Mouse (Mus musculus) MEL (cell line): ENCODE measurements around the gene Txndc8. TPM values are rescaled to one million over a fixed set of nuclear protein-coding genes. Genes with fewer than 3 reads are reported as not detected.

ENCODE experiments used
- DNase-seq: peaks from one replicate; pipeline ENCODE4 v3.0.0; 2011; ENCODE audit warnings: low read depth, low spot score
- H3K27ac ChIP-seq: 2 replicates; pipeline ENCODE4 v1.5.1; 2012; ENCODE audit warnings: low read depth, mild to moderate bottlenecking, control low read depth, low read length, moderate library complexity; ENCODE audit not compliant: control insufficient read depth
- H3K27me3 ChIP-seq, 2 experiments: fragments of 150-350 bp in 1 of 2; sonication (generic) in 1 of 2; 2 replicates each; pipeline ENCODE4 v1.6.1; 2012; ENCODE audit warnings: low read length in 2 of 2, mild to moderate bottlenecking in 2 of 2, improper control_type of control experiment in 1 of 2, moderate library complexity in 1 of 2; ENCODE audit not compliant: insufficient read depth in 2 of 2, control insufficient read depth in 1 of 2
- H3K36me3 ChIP-seq, 2 experiments: 2 replicates each; pipeline ENCODE4 v1.6.1; 2012 to 2014; ENCODE audit warnings: low read length in 2 of 2, improper control_type of control experiment in 1 of 2, inconsistent platforms in 1 of 2, mild to moderate bottlenecking in 1 of 2; ENCODE audit not compliant: insufficient read depth in 2 of 2, control insufficient read depth in 1 of 2
- H3K4me1 ChIP-seq, 2 experiments: fragments of 150-350 bp in 1 of 2; sonication (generic) in 1 of 2; 2 replicates each; pipeline ENCODE4 v1.6.1; 2012; ENCODE audit warnings: low read length in 2 of 2, improper control_type of control experiment in 1 of 2, mild to moderate bottlenecking in 1 of 2; ENCODE audit not compliant: insufficient read depth in 2 of 2, control insufficient read depth in 1 of 2
- H3K4me3 ChIP-seq, 2 experiments: fragments of 150-350 bp in 1 of 2; sonication (generic) in 1 of 2; 2 replicates each; pipeline ENCODE4 v1.5.1; 2012; ENCODE audit warnings: low read depth in 2 of 2, low read length in 2 of 2, mild to moderate bottlenecking in 2 of 2, moderate library complexity in 2 of 2, control low read depth in 1 of 2, improper control_type of control experiment in 1 of 2; ENCODE audit not compliant: control insufficient read depth in 1 of 2, insufficient read depth in 1 of 2
- H3K79me2 ChIP-seq: 2 replicates; pipeline ENCODE4 v1.6.1; 2012; ENCODE audit warnings: mild to moderate bottlenecking, low read length, moderate library complexity; ENCODE audit not compliant: control insufficient read depth, poor library complexity, insufficient read depth
- H3K9ac ChIP-seq: 2 replicates; pipeline ENCODE4 v1.6.1; 2012; ENCODE audit warnings: low read depth, mild to moderate bottlenecking, control low read depth, low read length, moderate library complexity; ENCODE audit not compliant: control insufficient read depth, poor library complexity, severe bottlenecking
- H3K9me3 ChIP-seq: fragments of 150-350 bp; sonication (generic); replicated peaks from 2 replicates; pipeline ENCODE4 v1.6.1; 2012; ENCODE audit warnings: mild to moderate bottlenecking, low read length, improper control_type of control experiment, moderate library complexity; ENCODE audit not compliant: insufficient read depth
- BHLHE40 ChIP-seq: IDR thresholded peaks from 2 replicates; pipeline ENCODE4 v1.6.1; 2012; ENCODE audit warnings: low read depth, mild to moderate bottlenecking, inconsistent platforms, low read length, improper control_type of control experiment, borderline replicate concordance
- CTCF ChIP-seq, 3 experiments: IDR thresholded peaks in 2 of 3; conservative IDR thresholded peaks in 1 of 3; 2 replicates each; pipeline ENCODE4 v1.5.1; 2011 to 2012; ENCODE audit warnings: low read length in 3 of 3, low read depth in 2 of 3, mild to moderate bottlenecking in 2 of 3, improper control_type of control experiment in 1 of 3, inconsistent platforms in 1 of 3, mixed read lengths in 1 of 3, moderate library complexity in 1 of 3; ENCODE audit not compliant: control insufficient read depth in 1 of 3, insufficient read depth in 1 of 3, poor library complexity in 1 of 3, severe bottlenecking in 1 of 3
- E2F4 ChIP-seq: IDR thresholded peaks from 2 replicates; pipeline ENCODE4 v1.6.1; 2011; ENCODE audit warnings: low read depth, low read length, improper control_type of control experiment, borderline replicate concordance
- ELF1 ChIP-seq: IDR thresholded peaks from 2 replicates; pipeline ENCODE4 v1.6.1; 2014; ENCODE audit warnings: low read depth, mild to moderate bottlenecking, inconsistent platforms, low read length, improper control_type of control experiment, moderate library complexity
- EP300 ChIP-seq, 2 experiments: IDR thresholded peaks; 2 replicates each; pipeline ENCODE4 v1.6.1; 2011; ENCODE audit warnings: improper control_type of control experiment in 2 of 2, low read length in 2 of 2, low read depth in 1 of 2, mild to moderate bottlenecking in 1 of 2
- ETS1 ChIP-seq: IDR thresholded peaks from 2 replicates; pipeline ENCODE4 v1.6.1; 2012; ENCODE audit warnings: low read depth, mild to moderate bottlenecking, inconsistent platforms, low read length, improper control_type of control experiment, moderate library complexity
- GABPA ChIP-seq: IDR thresholded peaks from 2 replicates; pipeline ENCODE4 v1.6.1; 2012; ENCODE audit warnings: low read depth, mild to moderate bottlenecking, inconsistent platforms, low read length, improper control_type of control experiment, moderate library complexity
- KAT2A ChIP-seq: conservative IDR thresholded peaks from 2 replicates; pipeline ENCODE4 v1.6.1; 2012; ENCODE audit warnings: low read depth, low read length, improper control_type of control experiment, inconsistent platforms
- MAFK ChIP-seq: IDR thresholded peaks from 2 replicates; pipeline ENCODE4 v1.6.1; 2011; ENCODE audit warnings: low read depth, mild to moderate bottlenecking, low read length, improper control_type of control experiment, borderline replicate concordance
- MAZ ChIP-seq: IDR thresholded peaks from 2 replicates; pipeline ENCODE4 v1.6.1; 2012; ENCODE audit warnings: low read depth, mild to moderate bottlenecking, inconsistent platforms, low read length, improper control_type of control experiment
- MYB ChIP-seq: IDR thresholded peaks from 2 replicates; pipeline ENCODE4 v1.6.1; 2011; ENCODE audit warnings: mild to moderate bottlenecking, low read depth, low read length, improper control_type of control experiment
- POLR2AphosphoS5 ChIP-seq: IDR thresholded peaks from 2 replicates; pipeline ENCODE4 v1.6.1; 2012; ENCODE audit warnings: low read depth, borderline replicate concordance, mild to moderate bottlenecking, inconsistent platforms, low read length, moderate library complexity, mixed read lengths
- RAD21 ChIP-seq: IDR thresholded peaks from 2 replicates; pipeline ENCODE4 v1.6.1; 2011; ENCODE audit warnings: mild to moderate bottlenecking, low read depth, low read length, improper control_type of control experiment
- RCOR1 ChIP-seq: IDR thresholded peaks from 2 replicates; pipeline ENCODE4 v1.6.1; 2012; ENCODE audit warnings: low read depth, mild to moderate bottlenecking, inconsistent platforms, low read length, improper control_type of control experiment
- SIN3A ChIP-seq: IDR thresholded peaks from 2 replicates; pipeline ENCODE4 v1.6.1; 2012; ENCODE audit warnings: low read length, improper control_type of control experiment, inconsistent platforms
- TBP ChIP-seq: IDR thresholded peaks from 2 replicates; pipeline ENCODE4 v1.8.0; 2011; ENCODE audit warnings: low read depth, low read length, improper control_type of control experiment
- TCF12 ChIP-seq: IDR thresholded peaks from 2 replicates; pipeline ENCODE4 v1.6.1; 2014; ENCODE audit warnings: low read depth, mild to moderate bottlenecking, inconsistent platforms, low read length, improper control_type of control experiment, moderate library complexity
- UBTF ChIP-seq: IDR thresholded peaks from 2 replicates; pipeline ENCODE4 v1.6.1; 2012; ENCODE audit warnings: low read depth, mild to moderate bottlenecking, inconsistent platforms, low read length, improper control_type of control experiment, moderate library complexity, borderline replicate concordance; ENCODE audit not compliant: insufficient read depth
- USF1 ChIP-seq: IDR thresholded peaks from 2 replicates; pipeline ENCODE4 v1.6.1; 2014; ENCODE audit warnings: low read depth, mild to moderate bottlenecking, inconsistent platforms, low read length, improper control_type of control experiment, moderate library complexity
- ZC3H11A ChIP-seq: IDR thresholded peaks from 2 replicates; pipeline ENCODE4 v1.6.1; 2012; ENCODE audit warnings: low read depth, mild to moderate bottlenecking, inconsistent platforms, low read length, improper control_type of control experiment
- ZMIZ1 ChIP-seq: IDR thresholded peaks from 2 replicates; pipeline ENCODE4 v1.6.1; 2012; ENCODE audit warnings: low read depth, mild to moderate bottlenecking, inconsistent platforms, low read length, improper control_type of control experiment, moderate library complexity
- ZNF384 ChIP-seq: IDR thresholded peaks from 2 replicates; pipeline ENCODE4 v1.6.1; 2012; ENCODE audit warnings: low read depth, mild to moderate bottlenecking, inconsistent platforms, low read length, improper control_type of control experiment
- polyA plus RNA-seq, 2 experiments: library from polyadenylated mRNA; stranded (reverse) in 1 of 2; unstranded in 1 of 2; fragments of >175 nt in 1 of 2; fragments of >200 nt in 1 of 2; gene quantifications; 2 replicates each; pipeline versions ENCODE4 v1.2.1 to v1.2.4; 2012; ENCODE audit warnings: low replicate concordance in 2 of 2, low read depth in 1 of 2; ENCODE audit not compliant: insufficient read length in 2 of 2, insufficient read depth in 1 of 2, missing spikeins in 1 of 2
- total RNA-seq: library from RNA; depleted of rRNA; stranded (reverse); fragments of 300-350 nt; gene quantifications from 2 replicates; pipeline ENCODE4 v1.2.3, GENCODE M21; 2012

Gene Txndc8
- total and polyA plus RNA-seq, 3 experiments: not detected

- peaks cover 21 to 30% of the 10 kb centered on the region in 2 experiments for H3K36me3 ChIP-seq
- no peak for DNase-seq
- peaks cover 55% of the 10 kb centered on the region for H3K79me2 ChIP-seq
- peaks cover 3 to 7% of the 10 kb centered on the region in 2 experiments for H3K4me1 ChIP-seq
- no peak overlapping the region for H3K9ac ChIP-seq
- no peak overlapping the region for H3K27ac ChIP-seq
- TF ChIP-seq ZC3H11A (no peak), GABPA (no peak), MAZ (no peak), ETS1 (no peak), ELF1 (no peak), MAFK (no peak), RAD21 (no peak), UBTF (no peak), E2F4 (no peak)
- TF ChIP-seq, all 39 proteins: peak for 0
- H3K9me3 ChIP-seq: no peaks in the 10 kb centered on the region
- H3K4me3 ChIP-seq: no peak overlapping the region
- H3K27me3 ChIP-seq: no peaks in the 10 kb centered on the region
These were observed 56.5 kb downstream of the Txndc8 start for GRCm38 (mm10) chr4:57952416-57952815.

DNA sequence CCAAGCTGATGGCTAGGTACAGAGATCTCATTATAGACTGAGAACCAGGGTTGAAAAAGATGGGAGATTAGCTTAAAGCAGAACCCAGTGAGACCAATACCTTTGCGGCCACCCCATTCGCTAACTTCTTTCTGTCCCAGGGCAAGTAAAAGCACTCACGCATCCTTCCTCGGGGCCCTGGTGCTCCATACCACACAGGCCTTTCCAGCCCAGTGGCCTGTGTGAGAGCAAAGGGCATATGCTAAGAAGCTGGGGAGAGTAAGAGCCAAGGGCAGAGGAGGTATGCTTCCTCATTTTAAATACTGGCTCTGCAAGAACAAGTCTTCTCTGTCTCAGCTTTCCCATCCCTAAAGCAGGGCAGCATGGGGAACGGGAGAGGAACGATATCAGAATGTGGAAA, 59.1 kb downstream of the Txndc8 start:
- Histone ChIP-seq H3K79me2 (peaks cover 41% of the 10 kb centered on the region), H3K4me1 (peaks cover 3 to 7% of the 10 kb centered on the region in 2 experiments), H3K36me3 (peaks cover 21 to 40% of the 10 kb centered on the region in 2 experiments), H3K27ac (no peak overlapping the region), H3K9me3 (no peaks in the 10 kb centered on the region), H3K4me3 (no peak overlapping the region), H3K9ac (no peak overlapping the region), H3K27me3 (no peaks in the 10 kb centered on the region)
- no peak for TF ChIP-seq RAD21
- no peak for TF ChIP-seq POLR2AphosphoS5
- no peak for TF ChIP-seq TCF12
- no peak for TF ChIP-seq RCOR1
- no peak for TF ChIP-seq ZMIZ1
- TF ChIP-seq USF1: no peak
- TF ChIP-seq EP300 (IDR thresholded peaks at IDR 0.05; ENCODE audit: low read depth in 1 of 2, low read length in 2 of 2): no peak
- TF ChIP-seq TBP: no peak
- TF ChIP-seq ZNF384: no peak
- TF ChIP-seq MYB: no peak
- no peak for TF ChIP-seq SIN3A
- TF ChIP-seq BHLHE40: no peak
- no peak for TF ChIP-seq MAZ
- no peak for TF ChIP-seq ETS1
- TF ChIP-seq GABPA: no peak
- no peak for TF ChIP-seq KAT2A
- no peak for TF ChIP-seq CTCF (IDR thresholded peaks at IDR 0.05 in 2 of 3, conservative IDR thresholded peaks at IDR 0.05 in 1 of 3; ENCODE audit: control insufficient read depth in 1 of 3, insufficient read depth in 1 of 3, low read depth in 2 of 3, low read length in 3 of 3, poor library complexity in 1 of 3, severe bottlenecking in 1 of 3)
- DNase-seq: no peak
